Mouse (Mus musculus) intestine, embryonic 15.5 days (tissue): ENCODE data around the gene Bbs10. TPM values are rescaled to one million over a fixed set of nuclear protein-coding genes. Genes with fewer than 3 reads are reported as not detected.

Experiments used
- ATAC-seq: fragments of 200-750 bp; cut with Nextera tagmentation; 2 replicates; pipeline ENCODE4 v1.8.0; 2017; ENCODE audit warnings: moderate TSS enrichment, moderate library complexity
- H3K27ac ChIP-seq: fragments of 300-500 bp; sonication (generic); 2 replicates; pipeline ENCODE4 v1.5.1; 2015; ENCODE audit warnings: mild to moderate bottlenecking, inconsistent platforms
- H3K27me3 ChIP-seq: fragments of 300-500 bp; sonication (generic); replicated peaks from 2 replicates; pipeline ENCODE4 v1.6.1; 2015; ENCODE audit warnings: inconsistent platforms
- H3K36me3 ChIP-seq: fragments of 300-500 bp; sonication (generic); 2 replicates; pipeline ENCODE4 v1.6.1; 2015; ENCODE audit warnings: inconsistent platforms
- H3K4me1 ChIP-seq: fragments of 300-500 bp; sonication (generic); replicated peaks from 2 replicates; pipeline ENCODE4 v1.6.1; 2015; ENCODE audit warnings: inconsistent platforms
- H3K4me2 ChIP-seq: fragments of 300-500 bp; sonication (generic); replicated peaks from 2 replicates; pipeline ENCODE4 v1.6.1; 2015; ENCODE audit warnings: mild to moderate bottlenecking, inconsistent platforms
- H3K4me3 ChIP-seq: fragments of 300-500 bp; sonication (generic); replicated peaks from 2 replicates; pipeline ENCODE4 v1.5.1; 2015; ENCODE audit warnings: inconsistent platforms
- H3K9ac ChIP-seq: fragments of 300-500 bp; sonication (generic); 2 replicates; pipeline ENCODE4 v1.6.1; 2015; ENCODE audit warnings: inconsistent platforms
- H3K9me3 ChIP-seq: fragments of 300-500 bp; sonication (generic); 2 replicates; pipeline ENCODE4 v1.6.1; 2016; ENCODE audit warnings: inconsistent platforms
- WGBS: fragments of 180-500 bp; shearing (Covaris S2); methylation state at CpG from one replicate; pipeline ENCODE4 v1.1.7; 2015; 5-methylcytosine and 5-hydroxymethylcytosine counted together
- polyA plus RNA-seq: library from polyadenylated mRNA; unstranded; fragments of >200 nt; fragmentation: Nextera tagmentation; extraction: Ambion mirVana; gene quantifications from 2 replicates; pipeline ENCODE4 v1.2.1, GENCODE M21; 2015

Gene Bbs10
- 4.2 and 5.4 TPM in 2 replicates for polyA plus RNA-seq

GRCm38 (mm10) chr10:111298140-111299098 is at the start of gene Bbs10:
Bbs10 (plus strand) TSS chr10:111298679.
- ATAC-seq: peak; percentile 100
- Histone ChIP-seq H3K9me3 (no peaks in the 10 kb centered on the region), H3K4me3 (peak within 1 kb of the TSS; percentile 85), H3K4me1 (no peaks in the 10 kb centered on the region), H3K9ac (peak within 1 kb of the TSS; percentile 66), H3K27me3 (no peaks in the 10 kb centered on the region), H3K27ac (peak within 1 kb of the TSS; percentile 88), H3K36me3 (0 out of 2 replicates have a peak, but pooled peaks cover 2% of the 10 kb centered on the region), H3K4me2 (peak within 1 kb of the TSS; percentile 75)
- under 1% methylated on average over 54 of the region's 54 CpGs for WGBS

- H3K27ac ChIP-seq: no peak overlapping the region
- H3K9me3 ChIP-seq: no peaks in the 10 kb centered on the region
- H3K36me3 ChIP-seq: no peaks in the 10 kb centered on the region
- H3K4me2 ChIP-seq: no peak overlapping the region
- no peaks in the 10 kb centered on the region for H3K4me1 ChIP-seq
- no peak overlapping the region for H3K9ac ChIP-seq
- H3K4me3 ChIP-seq: no peak overlapping the region
- no peaks in the 10 kb centered on the region for H3K27me3 ChIP-seq
- 87% methylated on average over 4 of the region's 4 CpGs for WGBS
- no peak for ATAC-seq
These were observed 48.3 kb upstream of the Bbs10 start for GRCm38 (mm10) chr10:111250192-111250591.

- H3K9me3 ChIP-seq: no peaks in the 10 kb centered on the region
- 72% methylated on average over 5 of the region's 5 CpGs for WGBS
- H3K27ac ChIP-seq: no peak overlapping the region
- no peak overlapping the region for H3K4me2 ChIP-seq
- no peaks in the 10 kb centered on the region for H3K4me1 ChIP-seq
- ATAC-seq: no peak
- no peaks in the 10 kb centered on the region for H3K36me3 ChIP-seq
- no peaks in the 10 kb centered on the region for H3K27me3 ChIP-seq
- H3K9ac ChIP-seq: no peak overlapping the region
- no peak overlapping the region for H3K4me3 ChIP-seq
These were observed 46.8 kb upstream of the Bbs10 start for GRCm38 (mm10) chr10:111251666-111252065.

GRCm38 (mm10) chr10:111255228-111255627 is 43.3 kb upstream of the Bbs10 start:
- no peak overlapping the region for H3K4me3 ChIP-seq
- no peak for ATAC-seq
- H3K4me1 ChIP-seq: no peaks in the 10 kb centered on the region
- no peak overlapping the region for H3K9ac ChIP-seq
- 92% methylated on average over 6 of the region's 6 CpGs for WGBS
- H3K36me3 ChIP-seq: no peaks in the 10 kb centered on the region
- H3K27ac ChIP-seq: no peak overlapping the region
- H3K9me3 ChIP-seq: no peaks in the 10 kb centered on the region
- no peak overlapping the region for H3K4me2 ChIP-seq
- H3K27me3 ChIP-seq: no peaks in the 10 kb centered on the region

GRCm38 (mm10) chr10:111256156-111256555 is 42.3 kb upstream of the Bbs10 start:
- 93% methylated on average over 3 of the region's 3 CpGs for whole genome bisulfite sequencing
- H3K9me3 ChIP-seq: no peaks in the 10 kb centered on the region
- no peaks in the 10 kb centered on the region for H3K27me3 ChIP-seq
- no peak overlapping the region for H3K4me2 ChIP-seq
- H3K4me1 ChIP-seq: no peaks in the 10 kb centered on the region
- ATAC-seq: no peak
- H3K4me3 ChIP-seq: no peak overlapping the region
- no peak overlapping the region for H3K27ac ChIP-seq
- no peaks in the 10 kb centered on the region for H3K36me3 ChIP-seq
- no peak overlapping the region for H3K9ac ChIP-seq

GRCm38 (mm10) chr10:111257358-111257757 is 41.1 kb upstream of the Bbs10 start:
- WGBS: 83% methylated on average over 3 of the region's 3 CpGs
- Histone ChIP-seq H3K4me1 (no peaks in the 10 kb centered on the region), H3K36me3 (no peaks in the 10 kb centered on the region), H3K9ac (no peak overlapping the region), H3K27ac (no peak overlapping the region), H3K4me3 (no peak overlapping the region), H3K9me3 (no peaks in the 10 kb centered on the region), H3K4me2 (no peak overlapping the region), H3K27me3 (no peaks in the 10 kb centered on the region)
- ATAC-seq: no peak

- H3K4me1 ChIP-seq: no peaks in the 10 kb centered on the region
- no peak overlapping the region for H3K9ac ChIP-seq
- ATAC-seq: no peak
- no peak overlapping the region for H3K27ac ChIP-seq
- H3K4me2 ChIP-seq: no peak overlapping the region
- H3K27me3 ChIP-seq: no peaks in the 10 kb centered on the region
- no peaks in the 10 kb centered on the region for H3K36me3 ChIP-seq
- WGBS: 84% methylated on average over 3 of the region's 3 CpGs
- H3K9me3 ChIP-seq: no peaks in the 10 kb centered on the region
- no peak overlapping the region for H3K4me3 ChIP-seq
These were observed 40.2 kb upstream of the Bbs10 start for GRCm38 (mm10) chr10:111258256-111258655.

GRCm38 (mm10) chr10:111271687-111272086 is 26.8 kb upstream of the Bbs10 start:
- peak; percentile 82 for ATAC-seq
- Histone ChIP-seq H3K9me3 (no peaks in the 10 kb centered on the region), H3K4me1 (no peaks in the 10 kb centered on the region), H3K9ac (no peak overlapping the region), H3K27me3 (no peaks in the 10 kb centered on the region), H3K27ac (no peak overlapping the region), H3K36me3 (0 out of 2 replicates have a peak, but pooled peaks cover 2% of the 10 kb centered on the region), H3K4me3 (no peak overlapping the region), H3K4me2 (no peak overlapping the region)
- WGBS: 78% methylated on average over 15 of the region's 15 CpGs

GRCm38 (mm10) chr10:111272905-111273304 is 25.6 kb upstream of the Bbs10 start:
- Histone ChIP-seq H3K4me1 (no peaks in the 10 kb centered on the region), H3K36me3 (0 out of 2 replicates have a peak, but pooled peaks cover 2% of the 10 kb centered on the region), H3K27me3 (no peaks in the 10 kb centered on the region), H3K4me2 (no peak overlapping the region), H3K9ac (no peak overlapping the region), H3K27ac (no peak overlapping the region), H3K9me3 (no peaks in the 10 kb centered on the region), H3K4me3 (no peak overlapping the region)
- ATAC-seq: no peak
- WGBS: 80% methylated on average over 11 of the region's 11 CpGs

- 0 out of 2 replicates have a peak, but pooled peaks cover 2% of the 10 kb centered on the region for H3K36me3 ChIP-seq
- no peaks in the 10 kb centered on the region for H3K27me3 ChIP-seq
- H3K27ac ChIP-seq: no peak overlapping the region
- H3K4me1 ChIP-seq: no peaks in the 10 kb centered on the region
- H3K4me3 ChIP-seq: no peak overlapping the region
- no peak for ATAC-seq
- 79% methylated on average over 5 of the region's 5 CpGs for WGBS
- H3K9me3 ChIP-seq: no peaks in the 10 kb centered on the region
- no peak overlapping the region for H3K9ac ChIP-seq
- no peak overlapping the region for H3K4me2 ChIP-seq
These were observed 24.9 kb upstream of the Bbs10 start for GRCm38 (mm10) chr10:111273463-111274088.

GRCm38 (mm10) chr10:111275822-111276221 is 22.7 kb upstream of the Bbs10 start:
- no peak overlapping the region for H3K4me2 ChIP-seq
- H3K4me3 ChIP-seq: no peak overlapping the region

GRCm38 (mm10) chr10:111297631-111298030 is 848 bp upstream of the Bbs10 start:
- no peak overlapping the region for H3K27ac ChIP-seq
- no peaks in the 10 kb centered on the region for H3K27me3 ChIP-seq
- peak overlapping the region; percentile 75; the same call in 1 of the 2 replicates for H3K4me2 ChIP-seq
- 0 out of 2 replicates have a peak, but pooled peaks cover 2% of the 10 kb centered on the region for H3K36me3 ChIP-seq
- H3K4me3 ChIP-seq: peak overlapping the region; percentile 85; the same call in 1 of the 2 replicates
- no peaks in the 10 kb centered on the region for H3K9me3 ChIP-seq
- H3K9ac ChIP-seq: no peak overlapping the region
- ATAC-seq: no peak
- no peaks in the 10 kb centered on the region for H3K4me1 ChIP-seq
- WGBS: 34% methylated on average over 6 of the region's 6 CpGs

More at GRCm38 (mm10) chr10:111275822-111276221, 22.7 kb upstream of the Bbs10 start:
- H3K9me3 ChIP-seq: no peaks in the 10 kb centered on the region
- no peak overlapping the region for H3K9ac ChIP-seq
- no peak overlapping the region for H3K27ac ChIP-seq
- H3K36me3 ChIP-seq: 0 out of 2 replicates have a peak, but pooled peaks cover 2% of the 10 kb centered on the region
- WGBS: 93% methylated on average over 2 of the region's 2 CpGs
- ATAC-seq: no peak
- H3K4me1 ChIP-seq: no peaks in the 10 kb centered on the region
- no peaks in the 10 kb centered on the region for H3K27me3 ChIP-seq
